Mouse (Mus musculus) small intestine, adult 2 months (tissue): Measurements from ENCODE around the gene Syt8.

Experiments
- CTCF ChIP-seq: fragments of 200-500 bp; IDR thresholded peaks from 2 replicates; pipeline ENCODE4 v1.5.1; 2012; ENCODE audit warnings: low read depth, mild to moderate bottlenecking, control low read depth, inconsistent platforms, low read length, moderate library complexity, mixed read lengths; ENCODE audit not compliant: insufficient replicate concordance, insufficient read length; ENCODE audit errors: extremely low read depth
- POLR2A ChIP-seq: fragments of 200-500 bp; IDR thresholded peaks from 2 replicates; pipeline ENCODE4 v1.6.1; 2012; ENCODE audit warnings: low read depth, mild to moderate bottlenecking, control low read depth, inconsistent platforms, low read length, moderate library complexity

DNA sequence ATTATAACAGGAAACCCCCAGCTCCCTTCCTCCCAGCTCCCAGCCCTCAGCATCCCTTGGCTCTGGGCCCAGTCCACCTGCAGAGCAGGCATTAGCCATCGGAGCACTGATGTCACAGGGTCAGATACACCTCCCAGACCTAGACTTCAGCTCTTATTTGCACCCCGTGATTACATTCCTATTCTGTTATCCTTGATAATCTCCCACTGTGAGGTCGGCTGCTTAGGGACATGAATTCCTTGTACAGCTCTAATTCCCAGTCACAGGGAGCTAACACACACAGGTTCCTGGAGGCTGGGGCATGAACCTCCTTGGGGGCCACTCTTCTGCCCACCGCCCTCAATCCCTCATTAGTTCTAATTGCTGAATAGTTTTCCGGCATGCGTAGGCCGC is 33.9 kb upstream of the Syt8 start:
- TF ChIP-seq POLR2A (no peak), CTCF (no peak)
